Mouse (Mus musculus): ENCODE results near the gene Prr12. TPM values are rescaled to one million over a fixed set of nuclear protein-coding genes. Genes with fewer than 3 reads are reported as not detected.
"Not testable (repeated sequence)": the region's sequence is repeated elsewhere in the genome, so short reads cannot be mapped to it uniquely, and the experiment has no call there.

Gene Prr12
- polyA plus RNA-seq, 1 experiment from 2014 or later: 17.9 TPM

- H3K36me3 ChIP-seq (ENCODE audit: control insufficient read depth, insufficient read depth, low read length): peaks cover 32% of the 10 kb centered on the region
- no peak overlapping the region for H3K4me3 ChIP-seq (ENCODE audit: low read depth, low read length)
- WGBS: 85% methylated on average over 8 of the region's 8 CpGs
- no peak overlapping the region for H3K9ac ChIP-seq (replicated peaks; ENCODE audit: low read depth, low read length)
- no peaks in the 10 kb centered on the region for H3K9me3 ChIP-seq (ENCODE audit: control insufficient read depth, low read length)
- H3K4me2 ChIP-seq (ENCODE audit: low read depth, low read length): no peak overlapping the region
- H3K4me1 ChIP-seq (ENCODE audit: control insufficient read depth, insufficient read depth, low read length): no peaks in the 10 kb centered on the region; the same call in 1 of the 2 replicates
- no peak overlapping the region; the same call in 1 of the 2 replicates for H3K27ac ChIP-seq (ENCODE audit: low read depth, low read length)
- ATAC-seq (ENCODE audit: low read depth): no peak
- H3K27me3 ChIP-seq (ENCODE audit: control insufficient read depth, insufficient read depth, low read length): no peaks in the 10 kb centered on the region
Observed at GRCm38 (mm10) chr7:45025601-45026220, 27.0 kb downstream of the Prr12 start.

GRCm38 (mm10) chr7:45024281-45025248 lies 28.1 kb downstream of the Prr12 start:
- WGBS: 90% methylated on average over 15 of the region's 15 CpGs
- Histone ChIP-seq H3K4me1 (ENCODE audit: control insufficient read depth, insufficient read depth, low read length) (no peaks in the 10 kb centered on the region; the same call in 1 of the 2 replicates), H3K36me3 (ENCODE audit: control insufficient read depth, insufficient read depth, low read length) (peaks cover 21% of the 10 kb centered on the region), H3K9ac (replicated peaks; ENCODE audit: low read depth, low read length) (no peak overlapping the region), H3K27me3 (ENCODE audit: control insufficient read depth, insufficient read depth, low read length) (no peaks in the 10 kb centered on the region), H3K9me3 (ENCODE audit: control insufficient read depth, low read length) (no peaks in the 10 kb centered on the region), H3K27ac (ENCODE audit: low read depth, low read length) (no peak overlapping the region), H3K4me3 (ENCODE audit: low read depth, low read length) (no peak overlapping the region), H3K4me2 (ENCODE audit: low read depth, low read length) (no peak overlapping the region)
- no peak for ATAC-seq (ENCODE audit: low read depth)

- 84% methylated on average over 5 of the region's 5 CpGs for WGBS
- not testable (repeated sequence) for H3K27me3 ChIP-seq (ENCODE audit: control insufficient read depth, insufficient read depth, low read length); H3K4me2 ChIP-seq (ENCODE audit: low read depth, low read length); H3K9ac ChIP-seq (replicated peaks; ENCODE audit: low read depth, low read length); H3K4me1 ChIP-seq (ENCODE audit: control insufficient read depth, insufficient read depth, low read length); ATAC-seq (ENCODE audit: low read depth); H3K9me3 ChIP-seq (ENCODE audit: control insufficient read depth, low read length); H3K4me3 ChIP-seq (ENCODE audit: low read depth, low read length); H3K27ac ChIP-seq (ENCODE audit: low read depth, low read length)
- H3K36me3 ChIP-seq (ENCODE audit: control insufficient read depth, insufficient read depth, low read length): peaks cover 15% of the 10 kb centered on the region
Observed at GRCm38 (mm10) chr7:45023711-45024110, 29.0 kb downstream of the Prr12 start.

GRCm38 (mm10) chr7:45020225-45020624 lies 32.5 kb downstream of the Prr12 start:
- Histone ChIP-seq H3K9ac (replicated peaks; ENCODE audit: low read depth, low read length) (no peak overlapping the region), H3K27ac (ENCODE audit: low read depth, low read length) (no peak overlapping the region), H3K4me2 (ENCODE audit: low read depth, low read length) (no peak overlapping the region), H3K4me1 (ENCODE audit: control insufficient read depth, insufficient read depth, low read length) (peaks cover 5% of the 10 kb centered on the region; the same call in 1 of the 2 replicates), H3K27me3 (ENCODE audit: control insufficient read depth, insufficient read depth, low read length) (no peaks in the 10 kb centered on the region), H3K36me3 (ENCODE audit: control insufficient read depth, insufficient read depth, low read length) (no peaks in the 10 kb centered on the region), H3K9me3 (ENCODE audit: control insufficient read depth, low read length) (no peaks in the 10 kb centered on the region), H3K4me3 (ENCODE audit: low read depth, low read length) (no peak overlapping the region)
- 75% methylated on average over 9 of the region's 9 CpGs for WGBS
- ATAC-seq (ENCODE audit: low read depth): no peak

GRCm38 (mm10) chr7:45019031-45019571 lies 33.6 kb downstream of the Prr12 start:
- Histone ChIP-seq H3K9me3 (ENCODE audit: control insufficient read depth, low read length) (no peaks in the 10 kb centered on the region), H3K9ac (replicated peaks; ENCODE audit: low read depth, low read length) (no peak overlapping the region), H3K27me3 (ENCODE audit: control insufficient read depth, insufficient read depth, low read length) (no peaks in the 10 kb centered on the region), H3K36me3 (ENCODE audit: control insufficient read depth, insufficient read depth, low read length) (no peaks in the 10 kb centered on the region), H3K4me1 (ENCODE audit: control insufficient read depth, insufficient read depth, low read length) (peaks cover 13% of the 10 kb centered on the region; the same call in 1 of the 2 replicates), H3K4me2 (ENCODE audit: low read depth, low read length) (0 out of 2 replicates have a peak overlapping the region, but pooled peaks have one; percentile 2), H3K4me3 (ENCODE audit: low read depth, low read length) (no peak overlapping the region), H3K27ac (ENCODE audit: low read depth, low read length) (no peak overlapping the region)
- 47% methylated on average over 8 of the region's 8 CpGs for WGBS
- ATAC-seq (ENCODE audit: low read depth): no peak

- H3K27me3 ChIP-seq (ENCODE audit: control insufficient read depth, insufficient read depth, low read length): no peaks in the 10 kb centered on the region
Observed at GRCm38 (mm10) chr7:45017242-45018061, 35.2 kb downstream of the Prr12 start, which contains the start of gene Rras. Gene Rras (plus strand): TSS chr7:45017961.

GRCm38 (mm10) chr7:45016761-45017160 lies 35.9 kb downstream of the Prr12 start:
- 4% methylated on average over 4 of the region's 4 CpGs for WGBS
- no peaks in the 10 kb centered on the region for H3K27me3 ChIP-seq (ENCODE audit: control insufficient read depth, insufficient read depth, low read length)
- H3K4me1 ChIP-seq (ENCODE audit: control insufficient read depth, insufficient read depth, low read length): peaks cover 13% of the 10 kb centered on the region; the same call in 1 of the 2 replicates
- H3K27ac ChIP-seq (ENCODE audit: low read depth, low read length): peak overlapping the region; percentile 83
- ATAC-seq (ENCODE audit: low read depth): no peak
- H3K9me3 ChIP-seq (ENCODE audit: control insufficient read depth, low read length): no peaks in the 10 kb centered on the region
- peaks cover 11% of the 10 kb centered on the region for H3K36me3 ChIP-seq (ENCODE audit: control insufficient read depth, insufficient read depth, low read length)
- H3K4me2 ChIP-seq (ENCODE audit: low read depth, low read length): peak overlapping the region; percentile 89
- peak overlapping the region; percentile 55 for H3K4me3 ChIP-seq (ENCODE audit: low read depth, low read length)
- peak overlapping the region; percentile 18; the same call in 1 of the 2 replicates for H3K9ac ChIP-seq (replicated peaks; ENCODE audit: low read depth, low read length)

More at GRCm38 (mm10) chr7:45017242-45018061, 35.2 kb downstream of the Prr12 start, which contains the start of gene Rras:
- H3K27ac ChIP-seq (ENCODE audit: low read depth, low read length): peak within 1 kb of the TSS; percentile 83
- H3K9me3 ChIP-seq (ENCODE audit: control insufficient read depth, low read length): no peaks in the 10 kb centered on the region
- H3K4me3 ChIP-seq (ENCODE audit: low read depth, low read length): peak within 1 kb of the TSS; percentile 55
- H3K9ac ChIP-seq (replicated peaks; ENCODE audit: low read depth, low read length): peak within 1 kb of the TSS; percentile 57
- peak; percentile 75 for ATAC-seq (ENCODE audit: low read depth)
- H3K36me3 ChIP-seq (ENCODE audit: control insufficient read depth, insufficient read depth, low read length): peaks cover 4% of the 10 kb centered on the region
- under 1% methylated on average over 36 of the region's 36 CpGs for WGBS
- peak within 1 kb of the TSS; percentile 89 for H3K4me2 ChIP-seq (ENCODE audit: low read depth, low read length)
- peaks cover 13% of the 10 kb centered on the region; the same call in 1 of the 2 replicates for H3K4me1 ChIP-seq (ENCODE audit: control insufficient read depth, insufficient read depth, low read length)

- peaks cover 16% of the 10 kb centered on the region for H3K36me3 ChIP-seq (ENCODE audit: control insufficient read depth, insufficient read depth, low read length)
- no peaks in the 10 kb centered on the region for H3K27me3 ChIP-seq (ENCODE audit: control insufficient read depth, insufficient read depth, low read length)
- H3K9ac ChIP-seq (replicated peaks; ENCODE audit: low read depth, low read length): peak within 1 kb of the TSS; percentile 74
- H3K4me1 ChIP-seq (ENCODE audit: control insufficient read depth, insufficient read depth, low read length): peaks cover 13% of the 10 kb centered on the region; the same call in 1 of the 2 replicates
- WGBS: under 1% methylated on average over 69 of the region's 69 CpGs
- peak within 1 kb of the TSS; percentile 89 for H3K4me2 ChIP-seq (ENCODE audit: low read depth, low read length)
- peak within 1 kb of the TSS; percentile 83 for H3K27ac ChIP-seq (ENCODE audit: low read depth, low read length)
- peak; percentile 91 for ATAC-seq (ENCODE audit: low read depth)
- H3K9me3 ChIP-seq (ENCODE audit: control insufficient read depth, low read length): no peaks in the 10 kb centered on the region
- H3K4me3 ChIP-seq (ENCODE audit: low read depth, low read length): peak within 1 kb of the TSS; percentile 55
Observed at GRCm38 (mm10) chr7:45015957-45016612, 36.6 kb downstream of the Prr12 start, which contains the start of gene Scaf1. Gene Scaf1 (minus strand): TSS chr7:45016363.

All from neural tube, embryonic 14.5 days (tissue).